Mouse (Mus musculus): ENCODE results near the gene Lrrtm1. TPM values are rescaled to one million over a fixed set of nuclear protein-coding genes. Genes with fewer than 3 reads are reported as not detected.

Lrrtm1 gene
- not detected for total RNA-seq (2021)
- long read RNA-seq, experiment 1 = 0 reads
- long read RNA-seq, experiment 2 = 0 reads

DNA sequence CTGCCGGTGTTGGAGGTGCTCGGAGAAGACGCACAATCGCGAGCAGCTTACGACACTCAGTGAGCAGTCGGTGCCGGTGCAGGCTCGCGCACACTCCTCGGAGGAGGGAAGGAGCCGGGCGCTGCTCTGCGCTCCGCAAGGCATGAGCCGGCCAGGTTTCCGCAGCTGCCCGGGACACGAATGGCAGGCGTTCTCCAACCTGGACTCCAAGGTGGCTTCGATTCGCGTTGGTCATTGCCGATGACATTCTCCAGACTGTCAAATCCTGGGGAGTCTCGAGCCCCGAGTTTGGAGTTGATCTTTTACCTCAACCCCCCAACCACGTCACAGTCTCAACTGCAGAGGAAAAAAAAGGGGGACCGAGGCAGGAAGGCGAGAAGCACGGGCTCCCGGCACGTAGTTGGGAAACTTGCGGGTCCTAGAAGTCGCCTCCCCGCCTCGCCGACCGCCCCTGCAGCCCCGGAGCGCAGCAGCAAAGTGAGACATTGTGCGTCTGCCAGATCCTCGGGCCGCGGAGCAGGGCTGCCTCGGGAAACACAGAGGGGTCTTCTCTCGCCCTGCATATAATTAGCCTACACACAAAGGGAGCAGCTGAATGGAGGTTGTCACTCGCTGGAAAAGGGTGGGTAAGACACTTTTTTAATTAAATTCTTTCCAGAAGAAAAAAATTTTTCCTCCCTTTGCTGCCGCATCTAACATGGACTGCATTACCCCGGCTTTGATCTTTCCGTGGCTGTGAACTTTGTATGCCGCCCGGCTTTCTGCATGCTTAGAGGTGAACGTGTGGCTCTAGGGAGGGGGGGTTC, at the start of gene Lrrtm1:
Lrrtm1 (plus strand) TSS at position 89 of the 806 bp plus-strand sequence.
- no peak for DNase-seq
- intact Hi-C loops (cut with DNase I) = no loop called here

GRCm38 (mm10) chr6:77196650-77197049, 45.8 kb upstream of the Lrrtm1 start:
- DNase-seq = no peak
- intact Hi-C loops (cut with DNase I) = no loop called here

- intact Hi-C loops (cut with DNase I) = no loop called here
- no peak for DNase-seq
Observed at GRCm38 (mm10) chr6:77199375-77199774, 43.1 kb upstream of the Lrrtm1 start.

- DNase-seq = no peak
- intact Hi-C loops (cut with DNase I) = no loop called here
Observed at GRCm38 (mm10) chr6:77209183-77209582, 33.3 kb upstream of the Lrrtm1 start.

DNA sequence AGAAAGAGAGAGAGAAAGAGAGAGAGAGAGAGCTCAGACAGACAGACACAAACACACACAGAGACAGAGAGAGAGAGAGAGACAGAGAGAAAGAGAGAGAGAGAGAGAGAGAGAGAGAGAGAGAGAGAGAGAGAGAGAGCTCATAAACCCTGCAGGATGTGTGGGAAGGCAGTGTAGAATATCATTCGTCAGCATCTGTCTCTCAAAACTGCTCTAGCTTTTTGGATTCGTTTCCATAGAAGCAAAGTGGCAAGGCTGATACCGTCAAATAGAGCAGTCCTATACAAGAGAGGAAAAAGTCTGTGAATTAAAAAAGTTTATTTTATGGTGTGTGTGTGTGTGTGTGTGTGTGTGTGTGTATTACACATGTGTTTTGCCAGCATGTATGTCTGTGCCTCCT, 32.6 kb upstream of the Lrrtm1 start:
- intact Hi-C loops (cut with DNase I) = no loop called here
- no peak for DNase-seq

DNA sequence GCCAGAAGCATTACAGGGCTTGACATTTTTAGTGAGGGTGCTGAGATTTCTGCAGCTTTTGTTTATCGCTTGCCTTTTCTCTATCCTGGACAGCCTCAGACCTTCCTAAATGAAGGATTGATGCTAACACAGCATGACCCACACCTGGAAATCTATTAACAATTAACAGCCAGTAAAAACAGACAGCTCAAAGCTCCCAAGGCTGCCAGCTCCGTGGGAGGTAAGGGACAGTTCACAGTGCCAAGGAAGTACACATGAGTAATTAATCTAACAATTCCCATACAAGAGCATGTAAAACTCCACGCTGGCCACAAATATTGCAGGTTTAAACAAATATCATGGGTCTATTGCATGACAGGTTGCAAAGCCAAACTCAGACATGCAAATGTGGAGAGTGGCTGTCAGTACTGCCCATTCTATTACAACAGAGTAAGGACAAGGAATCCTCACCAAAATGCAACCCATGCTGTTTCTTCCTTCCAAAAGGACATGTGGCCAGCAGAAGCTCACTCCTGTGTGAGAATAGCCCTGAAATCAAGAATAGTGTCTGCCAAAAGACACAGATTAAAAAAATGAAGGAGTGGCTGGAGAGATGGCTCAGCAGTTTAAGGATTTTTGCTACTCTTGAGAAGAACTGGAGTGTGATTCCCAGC, 28.6 kb upstream of the Lrrtm1 start:
- no peak for DNase-seq
- intact Hi-C loops (cut with DNase I) = no loop called here

DNA sequence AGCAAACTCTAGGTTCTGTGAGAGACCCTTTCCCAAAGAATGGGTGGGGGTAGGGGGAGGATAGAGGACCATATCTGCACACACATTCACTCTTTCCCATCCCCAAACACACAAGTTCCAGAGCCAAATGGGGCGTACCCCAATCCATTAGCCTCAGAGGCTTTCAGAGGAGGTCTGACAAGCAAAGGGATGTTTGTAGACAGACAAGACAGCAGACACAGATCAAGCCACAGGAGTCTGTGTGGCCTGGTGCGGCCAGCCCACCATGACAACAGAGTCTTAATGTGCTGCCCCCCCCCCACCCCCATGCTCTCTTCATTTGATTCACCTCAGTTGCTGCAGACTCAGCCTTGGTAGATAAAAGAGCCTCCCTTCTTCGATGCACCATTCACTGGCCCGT, 27.2 kb upstream of the Lrrtm1 start:
- intact Hi-C loops (cut with DNase I) = no loop called here
- DNase-seq = no peak

DNA sequence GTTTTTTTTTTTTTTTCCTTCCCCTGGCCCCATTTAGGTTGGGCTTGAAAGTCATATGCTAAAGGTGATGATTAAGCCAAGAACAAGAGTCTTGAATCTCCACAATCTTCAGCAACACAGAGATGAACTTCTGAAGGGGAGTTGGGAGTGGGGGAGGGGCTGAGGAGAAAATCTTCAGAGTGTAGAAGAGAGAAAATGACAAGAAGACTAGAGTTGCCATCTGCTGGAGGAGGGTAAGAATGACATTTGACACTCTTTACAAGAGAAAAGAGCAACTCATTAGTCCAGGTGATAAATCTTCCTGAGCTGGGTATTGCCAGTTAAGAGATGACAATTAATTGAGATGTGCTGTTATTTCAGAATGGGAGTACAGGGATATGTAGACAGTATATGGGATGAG, 23.6 kb upstream of the Lrrtm1 start:
- intact Hi-C loops (cut with DNase I) = no loop called here
- DNase-seq = no peak

DNA sequence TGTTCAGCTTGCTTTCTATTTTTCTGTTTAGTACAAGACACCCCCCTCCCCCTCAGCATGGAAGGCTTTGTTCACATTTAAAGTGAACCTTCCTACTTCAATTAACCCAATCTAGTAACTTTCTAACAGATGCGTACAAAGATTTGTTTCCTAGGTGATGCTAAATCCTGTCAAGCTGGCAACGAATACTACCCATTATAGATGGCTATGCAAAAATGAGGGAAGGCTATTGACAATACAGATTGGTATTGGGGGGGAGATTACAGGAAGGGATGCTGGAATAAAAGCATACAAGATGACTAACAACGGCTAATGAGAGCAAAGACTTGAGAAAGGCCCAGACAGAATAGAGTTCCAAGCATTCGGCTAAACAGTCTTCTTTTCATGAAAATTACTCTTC, 21.7 kb upstream of the Lrrtm1 start:
- intact Hi-C loops (cut with DNase I) = no loop called here
- DNase-seq = no peak

DNA sequence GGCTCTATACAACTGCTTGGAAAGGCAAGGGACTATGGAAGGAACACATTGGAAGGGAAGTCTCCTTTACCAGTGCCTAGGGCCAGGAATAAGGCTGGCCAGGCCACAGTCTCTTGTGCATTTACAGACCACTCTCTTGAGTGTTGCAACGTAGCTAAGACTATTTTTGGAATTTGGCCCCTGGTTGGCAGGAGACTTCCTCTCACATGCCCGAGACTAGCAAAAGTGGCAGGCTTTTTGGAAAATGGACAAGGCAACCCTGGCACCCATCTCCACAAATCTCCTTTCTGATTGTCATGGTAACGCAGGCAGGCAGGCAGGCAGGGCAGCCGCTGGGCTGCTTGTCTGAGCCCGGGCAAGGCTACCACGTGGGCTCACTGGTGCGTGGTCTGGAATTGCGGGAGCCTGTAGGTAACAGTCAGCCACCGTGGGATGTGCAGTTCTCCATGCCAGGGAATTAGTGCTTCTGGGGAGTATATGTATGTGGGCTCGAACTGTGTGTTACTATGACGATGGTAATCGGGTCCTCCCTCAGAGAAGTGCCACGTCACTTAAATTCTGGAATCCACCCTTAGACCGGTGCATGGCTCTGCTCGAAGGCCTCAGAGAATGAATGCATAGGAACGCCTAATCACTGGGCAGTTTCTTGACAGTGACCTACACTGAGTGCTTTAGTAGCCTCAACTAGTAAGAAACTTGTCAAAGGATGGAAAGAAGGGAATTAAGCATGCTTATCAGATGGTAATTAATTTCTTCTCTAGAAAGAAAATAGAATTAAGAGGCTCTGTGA, 19.4 kb upstream of the Lrrtm1 start:
- no peak for DNase-seq
- intact Hi-C loops (cut with DNase I) = no loop called here

DNA sequence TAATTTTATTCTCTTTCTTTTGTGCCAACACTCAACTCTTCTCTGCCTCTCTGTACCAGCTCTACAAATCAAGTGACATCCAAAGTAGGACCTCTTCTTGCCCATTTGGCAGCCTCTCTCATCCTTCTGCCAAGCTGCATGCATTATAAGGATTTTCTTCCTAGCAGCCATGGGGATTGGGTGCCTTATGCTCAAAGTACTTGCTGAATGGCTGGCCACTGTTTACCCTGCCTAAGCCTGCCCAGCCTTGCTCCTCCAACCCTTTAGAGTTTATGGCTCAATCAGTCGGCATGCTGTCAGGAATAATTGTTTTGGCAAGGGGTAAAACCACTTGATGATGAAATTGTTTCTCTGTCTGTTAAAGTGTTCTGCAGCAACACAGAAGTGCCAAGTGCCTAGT, 2.1 kb upstream of the Lrrtm1 start:
- intact Hi-C loops (cut with DNase I) = no loop called here
- no peak for DNase-seq

DNA sequence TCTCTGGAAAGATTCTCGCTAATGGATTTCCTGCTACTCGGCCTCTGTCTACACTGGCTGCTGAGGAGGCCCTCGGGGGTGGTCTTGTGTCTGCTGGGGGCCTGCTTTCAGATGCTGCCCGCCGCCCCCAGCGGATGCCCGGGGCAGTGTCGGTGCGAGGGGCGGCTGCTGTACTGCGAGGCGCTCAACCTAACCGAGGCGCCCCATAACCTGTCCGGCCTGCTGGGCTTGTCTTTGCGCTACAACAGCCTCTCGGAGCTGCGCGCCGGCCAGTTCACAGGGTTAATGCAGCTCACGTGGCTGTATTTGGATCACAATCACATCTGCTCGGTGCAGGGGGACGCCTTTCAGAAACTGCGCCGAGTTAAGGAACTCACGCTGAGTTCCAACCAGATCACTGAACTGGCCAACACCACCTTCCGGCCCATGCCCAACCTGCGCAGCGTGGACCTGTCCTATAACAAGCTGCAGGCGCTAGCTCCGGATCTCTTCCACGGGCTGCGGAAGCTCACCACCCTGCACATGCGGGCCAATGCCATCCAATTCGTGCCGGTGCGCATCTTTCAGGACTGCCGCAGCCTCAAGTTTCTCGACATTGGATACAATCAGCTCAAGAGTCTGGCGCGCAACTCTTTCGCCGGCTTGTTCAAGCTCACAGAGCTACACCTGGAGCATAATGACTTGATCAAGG, 1.2 kb downstream of the Lrrtm1 start:
- intact Hi-C loops (cut with DNase I) = no loop called here
- no peak for DNase-seq

DNA sequence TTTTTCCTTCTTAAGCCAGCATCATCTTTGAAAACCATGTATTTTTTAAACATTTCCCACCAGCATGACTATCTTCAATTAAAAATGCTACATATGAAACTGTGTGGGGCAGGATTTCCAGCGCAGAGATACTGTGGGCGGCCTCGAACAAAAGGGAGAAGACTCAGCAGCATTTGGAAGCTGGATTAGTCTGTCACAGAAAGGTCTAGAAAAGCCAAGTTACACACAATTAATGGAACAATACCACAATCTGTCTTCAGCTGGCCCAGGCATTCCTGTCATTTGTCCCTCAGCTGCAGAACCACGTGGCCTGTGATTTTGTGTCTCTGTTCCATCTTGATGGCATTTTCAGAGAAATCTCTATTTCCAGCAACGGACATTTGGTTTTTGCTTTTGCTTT, 11.0 kb downstream of the Lrrtm1 start:
- no peak for DNase-seq
- intact Hi-C loops (cut with DNase I) = no loop called here

DNA sequence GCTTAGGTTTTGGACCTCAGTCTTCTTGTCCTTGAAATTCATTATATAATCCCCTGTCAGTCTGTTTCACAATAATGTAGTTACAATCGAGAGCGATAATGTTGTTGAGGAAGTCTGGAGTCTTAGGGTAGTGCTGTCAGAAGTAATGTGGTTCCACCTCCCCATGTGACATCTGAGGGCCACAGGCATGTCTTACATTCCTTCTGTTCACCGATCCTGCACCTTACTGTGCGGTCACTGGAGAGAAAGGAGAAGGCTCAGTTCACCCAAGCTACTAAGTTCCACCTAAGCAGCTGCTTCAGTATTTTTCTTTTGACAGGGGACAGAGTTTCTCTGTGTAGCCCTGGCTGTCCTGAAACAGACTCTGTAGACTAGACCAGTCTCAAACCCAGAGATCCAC, 13.9 kb downstream of the Lrrtm1 start:
- intact Hi-C loops (cut with DNase I) = no loop called here
- no peak for DNase-seq

DNA sequence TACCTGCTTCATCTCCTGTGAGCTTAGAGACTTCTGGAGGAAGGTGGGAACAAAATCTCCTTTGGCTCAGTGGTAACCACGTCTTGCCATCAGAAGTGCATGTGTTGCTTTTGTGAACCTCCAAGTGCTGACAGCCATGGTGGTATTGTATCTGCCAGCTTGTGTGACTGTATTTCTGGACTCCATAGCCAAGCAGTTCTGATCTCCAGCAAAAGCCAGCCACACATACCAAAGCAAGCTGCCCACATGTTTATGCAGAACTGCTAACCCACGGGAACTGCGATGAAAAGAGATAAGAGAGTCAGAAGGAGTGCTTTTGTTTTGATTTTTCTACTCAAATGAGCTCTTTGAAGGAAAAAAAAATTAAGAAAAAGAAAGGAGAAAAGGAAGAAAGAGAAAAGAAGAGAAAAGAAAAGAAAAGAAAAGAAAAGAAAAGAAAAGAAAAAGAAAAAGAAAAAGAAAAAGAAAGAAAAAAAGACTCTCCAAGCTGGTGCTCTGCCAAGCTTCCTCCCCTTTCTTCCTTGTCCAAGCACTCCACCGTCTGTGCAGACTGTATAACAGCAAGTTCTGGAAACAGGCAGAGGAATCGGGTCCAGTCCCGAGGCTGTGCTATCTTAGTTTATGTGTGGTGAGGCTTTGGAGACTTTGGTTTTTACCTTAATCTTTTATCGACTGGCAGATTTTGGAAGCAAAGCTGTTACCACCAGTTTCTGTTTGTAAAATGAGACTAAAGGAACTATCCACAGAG, 15.0 kb downstream of the Lrrtm1 start:
- intact Hi-C loops (cut with DNase I) = no loop called here
- no peak for DNase-seq

DNA sequence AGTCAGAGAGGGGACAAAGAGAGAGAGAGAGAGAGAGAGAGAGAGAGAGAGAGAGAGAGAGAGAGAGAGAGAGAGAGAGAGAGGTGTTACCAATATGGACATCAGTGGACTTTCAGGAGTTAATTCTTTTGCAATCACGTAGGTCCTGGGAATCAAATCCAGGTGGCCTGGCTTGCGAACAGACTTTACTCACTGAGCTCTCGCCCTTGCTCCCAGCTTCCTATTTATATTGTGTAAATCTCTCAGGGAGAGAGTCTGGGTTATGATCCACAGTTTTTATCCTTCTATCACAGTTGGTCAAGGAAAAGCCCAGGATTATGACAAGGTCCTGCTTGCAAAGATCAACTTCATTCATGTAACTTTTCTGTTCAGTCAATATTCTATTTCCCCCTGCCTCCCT, 22.7 kb downstream of the Lrrtm1 start:
- no peak for DNase-seq
- intact Hi-C loops (cut with DNase I) = no loop called here

- intact Hi-C loops (cut with DNase I) = no loop called here
- DNase-seq = no peak
Observed at GRCm38 (mm10) chr6:77278794-77279193, 36.3 kb downstream of the Lrrtm1 start.

GRCm38 (mm10) chr6:77286317-77286716, 43.8 kb downstream of the Lrrtm1 start:
- DNase-seq = no peak
- intact Hi-C loops (cut with DNase I) = no loop called here

DNA sequence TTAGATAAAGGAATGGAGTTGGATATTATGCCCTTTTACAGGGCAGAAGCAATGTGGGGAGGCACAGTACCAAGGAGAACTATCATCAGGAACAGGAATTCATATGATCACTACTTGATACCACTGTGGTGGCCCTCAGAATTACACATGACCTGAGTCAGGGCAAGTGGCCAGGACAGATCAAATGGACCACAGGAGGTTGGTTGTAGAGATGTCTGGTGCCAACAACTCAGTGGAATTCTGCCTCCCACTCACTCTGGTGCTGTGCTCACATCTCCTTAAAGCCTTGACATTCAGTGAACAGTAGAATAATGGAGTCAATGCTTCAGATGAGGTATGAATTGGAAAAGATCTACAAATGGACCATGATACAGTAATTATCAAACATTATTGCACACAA, 45.9 kb downstream of the Lrrtm1 start:
- intact Hi-C loops (cut with DNase I) = no loop called here
- no peak for DNase-seq

DNA sequence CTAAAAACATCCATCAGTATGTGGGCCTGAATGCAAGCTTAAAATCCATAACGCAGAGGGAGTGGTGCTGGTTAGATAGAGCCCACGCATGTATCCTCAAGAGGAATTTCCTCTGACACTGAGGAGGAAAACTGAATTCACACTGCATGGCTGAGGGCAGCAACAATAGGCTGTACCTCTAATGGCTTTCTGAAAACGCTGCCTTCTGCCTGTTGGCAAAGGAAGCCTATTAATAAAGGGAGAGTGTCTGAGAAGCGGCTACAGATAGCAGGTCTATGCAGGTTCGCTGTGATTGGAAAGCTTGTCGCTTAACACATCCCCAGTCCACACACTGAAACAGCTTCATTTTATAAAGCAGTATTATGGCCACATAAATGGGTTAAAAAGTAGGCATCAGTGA, 48.9 kb downstream of the Lrrtm1 start:
- intact Hi-C loops (cut with DNase I) = no loop called here
- no peak for DNase-seq
